Mouse (Mus musculus) R1 (cell line): ENCODE measurements around the gene Gfod1.

ENCODE experiments used
- DNase-seq: peaks from one replicate; pipeline ENCODE4 v3.0.0-alpha.2; 2018; ENCODE audit warnings: low read depth, low spot score

The Gfod1 gene

GRCm38 (mm10) chr13:43203234-43203633 is 100.7 kb downstream of the Gfod1 start:
- no peak for DNase-seq

GRCm38 (mm10) chr13:43202351-43202750 is 101.6 kb downstream of the Gfod1 start:
- DNase-seq: no peak

- DNase-seq: peak; percentile 71
Measured at GRCm38 (mm10) chr13:43201033-43201432, 102.9 kb downstream of the Gfod1 start.

GRCm38 (mm10) chr13:43200473-43200872 is 103.5 kb downstream of the Gfod1 start:
- peak; percentile 39 for DNase-seq

GRCm38 (mm10) chr13:43199749-43200148 is 104.2 kb downstream of the Gfod1 start:
- DNase-seq: peak; percentile 73

GRCm38 (mm10) chr13:43199282-43199681 is 104.7 kb downstream of the Gfod1 start:
- no peak for DNase-seq

- peak; percentile 85 for DNase-seq
Measured at GRCm38 (mm10) chr13:43197187-43197586, 106.8 kb downstream of the Gfod1 start.

GRCm38 (mm10) chr13:43196000-43196399 is 108.0 kb downstream of the Gfod1 start:
- DNase-seq: no peak

GRCm38 (mm10) chr13:43193932-43194331 is 110.0 kb downstream of the Gfod1 start:
- no peak for DNase-seq

- DNase-seq: no peak
Measured at GRCm38 (mm10) chr13:43193266-43193665, 110.7 kb downstream of the Gfod1 start.

- DNase-seq: peak; percentile 71
Measured at GRCm38 (mm10) chr13:43191741-43192192, 112.2 kb downstream of the Gfod1 start.

- DNase-seq: no peak
Measured at GRCm38 (mm10) chr13:43191290-43191689, 112.7 kb downstream of the Gfod1 start.

- DNase-seq: peak; percentile 84
Measured at GRCm38 (mm10) chr13:43187736-43188135, 116.2 kb downstream of the Gfod1 start.

GRCm38 (mm10) chr13:43183248-43184055 is 120.5 kb downstream of the Gfod1 start:
- peak; percentile 97 for DNase-seq

- DNase-seq: peak; percentile 83
Measured at GRCm38 (mm10) chr13:43182465-43183201, 121.3 kb downstream of the Gfod1 start.

- DNase-seq: peak; percentile 78
Measured at GRCm38 (mm10) chr13:43181104-43181503, 122.9 kb downstream of the Gfod1 start.

GRCm38 (mm10) chr13:43177317-43177716 is 126.7 kb downstream of the Gfod1 start:
- no peak for DNase-seq

GRCm38 (mm10) chr13:43176676-43177075 is 127.3 kb downstream of the Gfod1 start:
- DNase-seq: peak; percentile 37

- peak; percentile 82 for DNase-seq
Measured at GRCm38 (mm10) chr13:43173262-43173661, 130.7 kb downstream of the Gfod1 start.

- peak; percentile 84 for DNase-seq
Measured at GRCm38 (mm10) chr13:43172036-43172713, 131.8 kb downstream of the Gfod1 start.

- peak; percentile 95 for DNase-seq
Measured at GRCm38 (mm10) chr13:43171020-43171710, 132.8 kb downstream of the Gfod1 start, which contains the start of gene Tbc1d7. Tbc1d7 (minus strand) TSS chr13:43171501.
